Mouse (Mus musculus) midbrain, embryonic 15.5 days (tissue): Measurements from ENCODE around the gene Afap1l2. TPM values are rescaled to one million over a fixed set of nuclear protein-coding genes. Genes with fewer than 3 reads are reported as not detected.

Experiments
- ATAC-seq: fragments of 200-750 bp; cut with Nextera tagmentation; replicated peaks from 2 replicates; pipeline ENCODE4 v1.8.0; 2017; ENCODE audit warnings: moderate TSS enrichment
- H3K27ac ChIP-seq: fragments of 300-500 bp; sonication (generic); 2 replicates; pipeline ENCODE4 v1.5.1; 2015; ENCODE audit warnings: mild to moderate bottlenecking, inconsistent platforms
- H3K27me3 ChIP-seq: fragments of 300-500 bp; sonication (generic); replicated peaks from 2 replicates; pipeline ENCODE4 v1.6.1; 2015; ENCODE audit warnings: inconsistent platforms
- H3K36me3 ChIP-seq: fragments of 300-500 bp; sonication (generic); replicated peaks from 2 replicates; pipeline ENCODE4 v1.6.1; 2015; ENCODE audit warnings: inconsistent platforms
- H3K4me1 ChIP-seq: fragments of 300-500 bp; sonication (generic); 2 replicates; pipeline ENCODE4 v1.6.1; 2015; ENCODE audit warnings: inconsistent platforms
- H3K4me2 ChIP-seq: fragments of 300-500 bp; sonication (generic); 2 replicates; pipeline ENCODE4 v1.6.1; 2015; ENCODE audit warnings: inconsistent platforms, mild to moderate bottlenecking, moderate library complexity
- H3K4me3 ChIP-seq: fragments of 300-500 bp; sonication (generic); 2 replicates; pipeline ENCODE4 v1.5.1; 2015; ENCODE audit warnings: mild to moderate bottlenecking, inconsistent platforms
- H3K9ac ChIP-seq: fragments of 300-500 bp; sonication (generic); 2 replicates; pipeline ENCODE4 v1.6.1; 2015; ENCODE audit warnings: mild to moderate bottlenecking, inconsistent platforms
- H3K9me3 ChIP-seq: fragments of 300-500 bp; sonication (generic); 2 replicates; pipeline ENCODE4 v1.6.1; 2016; ENCODE audit warnings: inconsistent platforms
- WGBS: fragments of 180-500 bp; shearing (Covaris S2); methylation state at CpG from one replicate; pipeline ENCODE4 v1.1.7; 2015; ENCODE audit warnings: mixed read lengths; 5-methylcytosine and 5-hydroxymethylcytosine counted together
- polyA plus RNA-seq: library from polyadenylated mRNA; unstranded; fragments of >200 nt; fragmentation: Nextera tagmentation; extraction: Ambion mirVana; gene quantifications from 2 replicates; pipeline ENCODE4 v1.2.1, GENCODE M21; 2015

The Afap1l2 gene
- 9.6 and 11.0 TPM in 2 replicates for polyA plus RNA-seq

GRCm38 (mm10) chr19:57007781-57008710 lies at the start of gene Afap1l2:
Gene Afap1l2, minus strand, starts transcription at chr19:57008228.
- Histone ChIP-seq H3K9ac (peak within 1 kb of the TSS; percentile 23; the same call in 1 of the 2 replicates), H3K27ac (no peak within 1 kb of the TSS), H3K4me2 (peak within 1 kb of the TSS; percentile 86), H3K4me1 (peaks cover 20% of the 10 kb centered on the region), H3K9me3 (no peaks in the 10 kb centered on the region), H3K4me3 (peak within 1 kb of the TSS; percentile 43), H3K36me3 (no peaks in the 10 kb centered on the region), H3K27me3 (peaks cover 21% of the 10 kb centered on the region)
- peak; percentile 54; the same call in 1 of the 2 replicates for ATAC-seq
- WGBS = 2% methylated on average over 68 of the region's 68 CpGs

- no peak for ATAC-seq
- H3K4me2 ChIP-seq = no peak overlapping the region
- no peaks in the 10 kb centered on the region for H3K9me3 ChIP-seq
- no peak overlapping the region for H3K9ac ChIP-seq
- no peak overlapping the region for H3K4me3 ChIP-seq
- peaks cover 6% of the 10 kb centered on the region for H3K36me3 ChIP-seq
- no peak overlapping the region for H3K27ac ChIP-seq
- no peaks in the 10 kb centered on the region for H3K27me3 ChIP-seq
- 96% methylated on average over 2 of the region's 2 CpGs for WGBS
- H3K4me1 ChIP-seq = no peaks in the 10 kb centered on the region; the same call in 1 of the 2 replicates
These were observed 49.5 kb upstream of the Afap1l2 start for GRCm38 (mm10) chr19:57057568-57057967.

- Histone ChIP-seq H3K27me3 (no peaks in the 10 kb centered on the region), H3K9ac (no peak overlapping the region), H3K9me3 (no peaks in the 10 kb centered on the region), H3K4me3 (no peak overlapping the region), H3K36me3 (peaks cover 6% of the 10 kb centered on the region), H3K27ac (no peak overlapping the region), H3K4me1 (no peaks in the 10 kb centered on the region; the same call in 1 of the 2 replicates), H3K4me2 (no peak overlapping the region)
- WGBS = 88% methylated on average over 16 of the region's 16 CpGs
- no peak for ATAC-seq
These were observed 47.4 kb upstream of the Afap1l2 start for GRCm38 (mm10) chr19:57055215-57056120.

- Histone ChIP-seq H3K9ac (no peak overlapping the region), H3K4me2 (no peak overlapping the region), H3K4me1 (no peaks in the 10 kb centered on the region; the same call in 1 of the 2 replicates), H3K9me3 (no peaks in the 10 kb centered on the region), H3K27me3 (no peaks in the 10 kb centered on the region), H3K27ac (no peak overlapping the region), H3K4me3 (no peak overlapping the region), H3K36me3 (peaks cover 6% of the 10 kb centered on the region)
- no peak for ATAC-seq
- WGBS = 80% methylated on average over 8 of the region's 8 CpGs
These were observed 44.9 kb upstream of the Afap1l2 start for GRCm38 (mm10) chr19:57052959-57053358.

- H3K4me3 ChIP-seq = no peak overlapping the region
- no peaks in the 10 kb centered on the region; the same call in 1 of the 2 replicates for H3K4me1 ChIP-seq
- ATAC-seq = no peak
- no peak overlapping the region for H3K27ac ChIP-seq
- H3K27me3 ChIP-seq = no peaks in the 10 kb centered on the region
- 90% methylated on average over 7 of the region's 7 CpGs for WGBS
- H3K9me3 ChIP-seq = no peaks in the 10 kb centered on the region
- H3K36me3 ChIP-seq = no peaks in the 10 kb centered on the region
- no peak overlapping the region for H3K9ac ChIP-seq
- no peak overlapping the region for H3K4me2 ChIP-seq
These were observed 44.0 kb upstream of the Afap1l2 start for GRCm38 (mm10) chr19:57052016-57052415.

- no peaks in the 10 kb centered on the region for H3K36me3 ChIP-seq
- WGBS = 36% methylated on average over 16 of the region's 16 CpGs
- H3K4me1 ChIP-seq = no peaks in the 10 kb centered on the region; the same call in 1 of the 2 replicates
- no peaks in the 10 kb centered on the region for H3K9me3 ChIP-seq
- H3K27ac ChIP-seq = no peak overlapping the region
- no peak overlapping the region for H3K9ac ChIP-seq
- ATAC-seq = no peak
- no peaks in the 10 kb centered on the region for H3K27me3 ChIP-seq
- H3K4me3 ChIP-seq = no peak overlapping the region
- no peak overlapping the region for H3K4me2 ChIP-seq
These were observed 41.6 kb upstream of the Afap1l2 start for GRCm38 (mm10) chr19:57049592-57050090.

GRCm38 (mm10) chr19:57047671-57048320 lies 39.8 kb upstream of the Afap1l2 start:
- Histone ChIP-seq H3K4me3 (no peak overlapping the region), H3K9me3 (no peaks in the 10 kb centered on the region), H3K9ac (no peak overlapping the region), H3K27ac (no peak overlapping the region), H3K27me3 (no peaks in the 10 kb centered on the region), H3K36me3 (peaks cover 8% of the 10 kb centered on the region; the same call in 1 of the 2 replicates), H3K4me1 (no peaks in the 10 kb centered on the region; the same call in 1 of the 2 replicates), H3K4me2 (no peak overlapping the region)
- no peak for ATAC-seq
- 71% methylated on average over 9 of the region's 9 CpGs for WGBS

- no peak for ATAC-seq
- 71% methylated on average over 6 of the region's 6 CpGs for WGBS
- Histone ChIP-seq H3K36me3 (peaks cover 8% of the 10 kb centered on the region; the same call in 1 of the 2 replicates), H3K4me2 (no peak overlapping the region), H3K27ac (no peak overlapping the region), H3K4me3 (no peak overlapping the region), H3K27me3 (no peaks in the 10 kb centered on the region), H3K9ac (no peak overlapping the region), H3K4me1 (no peaks in the 10 kb centered on the region), H3K9me3 (no peaks in the 10 kb centered on the region)
These were observed 31.2 kb upstream of the Afap1l2 start for GRCm38 (mm10) chr19:57039258-57039657.

GRCm38 (mm10) chr19:57036860-57037259 lies 28.8 kb upstream of the Afap1l2 start:
- H3K27ac ChIP-seq = no peak overlapping the region
- H3K9ac ChIP-seq = no peak overlapping the region
- WGBS = 87% methylated on average over 15 of the region's 15 CpGs
- H3K9me3 ChIP-seq = no peaks in the 10 kb centered on the region
- H3K36me3 ChIP-seq = no peaks in the 10 kb centered on the region; the same call in 1 of the 2 replicates
- H3K27me3 ChIP-seq = no peaks in the 10 kb centered on the region
- H3K4me3 ChIP-seq = no peak overlapping the region
- H3K4me1 ChIP-seq = no peaks in the 10 kb centered on the region
- no peak overlapping the region for H3K4me2 ChIP-seq
- no peak for ATAC-seq

- no peak overlapping the region for H3K4me2 ChIP-seq
- 66% methylated on average over 4 of the region's 4 CpGs for WGBS
- no peak overlapping the region for H3K27ac ChIP-seq
- H3K4me3 ChIP-seq = no peak overlapping the region
- no peak overlapping the region for H3K9ac ChIP-seq
- no peaks in the 10 kb centered on the region for H3K4me1 ChIP-seq
- H3K36me3 ChIP-seq = no peaks in the 10 kb centered on the region
- ATAC-seq = no peak
- H3K27me3 ChIP-seq = no peaks in the 10 kb centered on the region
- H3K9me3 ChIP-seq = no peaks in the 10 kb centered on the region
These were observed 23.6 kb upstream of the Afap1l2 start for GRCm38 (mm10) chr19:57031582-57031981.

GRCm38 (mm10) chr19:57029461-57029860 lies 21.4 kb upstream of the Afap1l2 start:
- WGBS = 92% methylated on average over 6 of the region's 6 CpGs
- no peak for ATAC-seq
- no peaks in the 10 kb centered on the region for H3K36me3 ChIP-seq

More at GRCm38 (mm10) chr19:57029461-57029860, 21.4 kb upstream of the Afap1l2 start:
- H3K27ac ChIP-seq = no peak overlapping the region
- no peak overlapping the region for H3K4me3 ChIP-seq
- no peak overlapping the region for H3K9ac ChIP-seq
- no peaks in the 10 kb centered on the region for H3K27me3 ChIP-seq
- H3K4me2 ChIP-seq = no peak overlapping the region
- H3K4me1 ChIP-seq = no peaks in the 10 kb centered on the region
- no peaks in the 10 kb centered on the region for H3K9me3 ChIP-seq
